Mouse (Mus musculus): ENCODE results near the gene Mast4.

DNA sequence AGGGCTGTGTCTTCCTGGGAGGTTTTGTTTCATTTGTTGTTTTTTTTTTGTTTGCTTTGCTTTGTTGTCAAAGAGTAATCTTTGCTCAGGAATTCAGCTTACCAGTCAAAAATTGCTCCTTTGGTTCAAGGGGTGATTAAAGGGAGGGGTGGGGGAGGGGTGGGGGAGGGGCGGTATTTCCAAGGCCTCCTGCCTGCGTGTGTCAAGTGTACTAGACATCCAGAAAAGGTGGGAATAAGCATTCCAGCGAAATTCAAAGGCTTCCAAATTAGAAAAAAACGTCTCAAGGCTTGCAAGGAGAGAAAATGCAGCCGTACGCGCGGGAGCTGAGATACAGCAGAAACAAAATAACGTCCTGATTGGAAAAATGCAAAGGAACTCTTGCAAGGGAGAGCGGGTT is 636.0 kb downstream of the Mast4 start:
- TF ChIP-seq CTCF (IDR thresholded peaks at IDR 0.05; ENCODE audit: low read depth, low read length) = no peak
- TF ChIP-seq POLR2A (IDR thresholded peaks at IDR 0.05; ENCODE audit: borderline replicate concordance, low read depth, low read length) = no peak
